Mouse (Mus musculus) small intestine, adult 2 months (tissue): Measurements from ENCODE around the gene Rbm28.

Source experiments
- CTCF ChIP-seq: fragments of 200-500 bp; IDR thresholded peaks from 2 replicates; pipeline ENCODE4 v1.5.1; 2012; ENCODE audit warnings: low read depth, mild to moderate bottlenecking, control low read depth, inconsistent platforms, low read length, moderate library complexity, mixed read lengths; ENCODE audit not compliant: insufficient replicate concordance, insufficient read length; ENCODE audit errors: extremely low read depth
- POLR2A ChIP-seq: fragments of 200-500 bp; IDR thresholded peaks from 2 replicates; pipeline ENCODE4 v1.6.1; 2012; ENCODE audit warnings: low read depth, mild to moderate bottlenecking, control low read depth, inconsistent platforms, low read length, moderate library complexity

DNA sequence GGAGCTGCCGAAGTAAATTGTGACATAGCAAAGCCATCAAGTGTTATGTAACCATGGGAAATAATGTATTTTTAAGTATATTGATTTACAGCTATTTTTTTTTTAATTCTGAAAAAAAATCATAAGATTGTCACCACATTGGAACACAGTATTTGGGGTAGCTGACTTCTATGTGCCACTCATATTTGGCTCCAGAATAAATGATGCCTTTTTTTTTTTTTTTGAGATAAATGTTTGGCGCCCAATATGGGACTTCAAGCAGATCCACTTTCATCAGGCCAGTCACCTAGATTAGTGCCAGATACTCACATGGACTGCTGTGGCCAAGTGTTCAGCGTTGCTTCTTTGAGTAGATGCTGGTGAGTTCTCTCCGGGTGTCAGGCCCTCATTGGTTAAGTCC is 53.3 kb downstream of the Rbm28 start:
- TF ChIP-seq CTCF (no peak), POLR2A (no peak)
